Mouse (Mus musculus) 3T3-L1 (cell line): Measurements from ENCODE around the gene Garnl3.

ENCODE experiments used
- DNase-seq: peaks from one replicate; pipeline ENCODE4 v3.0.0-alpha.2; 2015; ENCODE audit warnings: low read depth, low spot score

The Garnl3 gene

DNA sequence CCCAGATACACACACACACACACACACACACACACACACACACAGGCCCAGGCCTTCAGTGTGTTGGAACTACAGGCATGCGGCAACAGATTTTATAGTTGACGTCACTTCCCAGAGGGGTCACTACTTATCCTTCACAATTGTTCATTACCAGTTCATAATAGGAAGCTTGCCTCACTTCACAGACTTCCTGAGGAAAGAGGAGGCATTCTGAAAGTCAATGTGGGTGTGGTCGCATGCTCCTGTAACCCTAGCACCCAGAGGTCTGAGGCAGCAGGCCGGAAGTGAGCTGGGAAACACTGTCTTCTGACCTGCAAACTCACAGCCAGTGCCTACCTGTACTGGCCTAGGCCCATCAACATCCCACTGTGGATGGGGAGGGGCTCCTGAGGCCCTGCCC lies 106.4 kb downstream of the Garnl3 start:
- no peak for DNase-seq

GRCm38 (mm10) chr2:33024564-33024963 lies 106.9 kb downstream of the Garnl3 start:
- DNase-seq: no peak

- no peak for DNase-seq
Observed at GRCm38 (mm10) chr2:33022846-33023245, 108.6 kb downstream of the Garnl3 start.

DNA sequence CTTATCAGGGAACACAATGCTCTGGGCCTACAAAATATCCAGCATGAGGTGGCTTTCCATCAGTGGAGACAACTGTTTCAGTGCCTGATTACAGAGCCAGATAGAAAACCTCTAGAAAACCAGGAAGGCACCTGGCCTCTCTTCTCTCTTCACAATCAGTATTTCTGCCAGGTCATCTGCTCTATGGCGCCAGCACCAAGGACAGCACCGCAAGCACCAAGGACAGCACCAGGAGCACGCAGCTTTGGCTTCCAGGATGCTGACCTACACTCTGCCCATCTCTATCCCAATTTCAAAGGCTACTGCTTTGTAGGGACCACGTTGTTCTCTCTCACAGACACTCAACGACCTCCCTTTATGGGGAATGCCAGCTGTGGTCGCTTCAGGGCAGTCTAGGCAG lies 113.4 kb downstream of the Garnl3 start:
- DNase-seq: peak; percentile 71

GRCm38 (mm10) chr2:33017191-33017590 lies 114.3 kb downstream of the Garnl3 start:
- DNase-seq: no peak

DNA sequence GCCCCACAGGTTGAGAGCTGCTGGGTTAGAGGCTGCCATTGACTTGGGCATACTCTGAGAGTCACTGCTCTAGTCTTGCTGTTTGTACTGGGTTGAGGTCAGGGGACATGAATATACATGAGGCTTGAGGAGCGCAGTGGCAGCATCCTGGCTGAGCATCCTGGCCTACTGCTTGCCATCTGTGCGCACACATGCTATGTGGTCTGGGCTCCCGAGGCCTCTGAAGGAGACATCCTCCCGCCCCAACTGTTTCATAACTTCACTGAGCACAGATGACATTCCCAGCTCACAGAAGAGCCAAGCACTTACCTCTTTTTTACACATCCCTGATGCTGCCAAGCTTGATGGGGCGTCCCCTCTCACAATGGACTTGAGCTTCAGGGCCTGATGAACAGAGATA lies 116.6 kb downstream of the Garnl3 start:
- DNase-seq: no peak

GRCm38 (mm10) chr2:33009055-33009454 lies 122.4 kb downstream of the Garnl3 start:
- peak; percentile 16 for DNase-seq

- DNase-seq: no peak
Observed at GRCm38 (mm10) chr2:33005041-33005440, 126.4 kb downstream of the Garnl3 start.

DNA sequence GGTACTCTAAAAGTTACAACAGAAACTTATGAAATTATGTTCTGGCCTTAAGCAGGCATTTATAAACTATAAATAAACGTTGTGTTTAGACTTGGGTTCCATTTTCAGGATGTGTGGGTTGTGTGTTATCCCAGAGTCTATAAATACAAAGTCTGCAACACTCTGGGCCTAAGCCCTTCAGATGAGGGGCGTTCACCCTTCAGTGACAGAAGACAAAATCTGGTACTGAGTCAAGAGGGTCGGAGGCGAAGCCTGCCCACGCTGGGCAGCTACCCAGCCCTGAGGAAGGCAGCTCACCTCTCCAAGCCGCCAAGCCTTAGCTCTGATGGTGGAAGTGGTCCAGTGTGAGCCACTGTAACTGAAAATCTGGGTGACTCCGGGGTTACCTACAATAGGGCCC lies 129.3 kb downstream of the Garnl3 start:
- DNase-seq: no peak

DNA sequence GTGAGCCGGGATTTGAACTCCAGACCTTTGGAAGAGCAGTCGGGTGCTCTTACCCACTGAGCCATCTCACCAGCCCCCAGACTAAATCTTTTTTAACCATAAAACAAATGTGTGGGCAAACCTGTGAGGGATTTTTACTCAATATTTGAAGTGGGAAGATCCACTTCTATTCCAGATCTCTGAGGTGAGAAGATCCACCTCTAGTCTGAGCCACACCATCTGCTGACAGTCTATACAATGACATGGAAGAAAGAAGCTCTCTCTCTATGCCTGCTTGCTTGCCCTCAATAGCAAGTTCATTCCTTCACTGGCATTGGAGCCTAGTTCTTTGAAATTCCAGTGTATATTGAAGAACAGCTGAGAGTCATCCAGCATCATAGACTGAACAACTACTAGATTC lies 131.7 kb downstream of the Garnl3 start:
- DNase-seq: no peak

DNA sequence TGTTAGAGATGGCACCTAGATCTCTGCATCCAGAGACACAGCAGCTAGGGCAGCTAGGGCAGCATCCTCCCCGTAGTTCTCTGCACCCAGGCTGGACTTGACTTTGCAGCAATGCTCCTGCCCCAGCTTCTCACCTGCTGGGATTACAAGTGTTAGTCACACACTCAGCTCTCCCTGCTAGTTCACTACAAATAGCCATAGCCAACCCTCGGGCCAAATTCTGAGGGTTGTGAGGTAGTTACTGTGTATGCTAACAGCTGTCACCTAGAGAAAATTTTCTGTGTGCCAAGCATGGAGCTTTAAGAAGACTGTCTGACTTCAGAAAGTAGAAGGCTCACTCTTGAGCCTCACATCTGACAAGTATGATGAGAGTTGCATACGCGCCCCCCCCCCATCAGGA lies 133.7 kb downstream of the Garnl3 start:
- DNase-seq: no peak

- DNase-seq: no peak
Observed at GRCm38 (mm10) chr2:32997081-32997480, 134.4 kb downstream of the Garnl3 start.

DNA sequence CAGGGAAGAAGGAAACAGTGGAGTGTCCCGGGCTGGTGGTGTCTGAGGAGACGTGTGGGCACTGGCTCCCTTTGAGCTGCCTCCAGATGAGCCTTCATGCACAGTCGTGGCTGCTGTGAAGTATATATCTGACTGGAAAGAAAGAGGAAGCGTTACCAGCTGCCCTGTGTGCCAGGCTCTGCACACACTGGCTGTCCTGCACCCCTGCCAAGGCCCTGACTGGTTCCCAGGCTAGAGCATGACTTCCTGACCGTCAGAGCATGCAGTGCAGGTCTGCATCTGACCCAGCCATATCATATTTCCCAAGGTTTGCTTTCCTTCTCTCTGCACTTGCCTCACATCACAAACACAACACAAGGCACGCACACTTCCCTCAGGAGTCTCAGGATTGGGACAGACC lies 139.3 kb downstream of the Garnl3 start:
- no peak for DNase-seq

DNA sequence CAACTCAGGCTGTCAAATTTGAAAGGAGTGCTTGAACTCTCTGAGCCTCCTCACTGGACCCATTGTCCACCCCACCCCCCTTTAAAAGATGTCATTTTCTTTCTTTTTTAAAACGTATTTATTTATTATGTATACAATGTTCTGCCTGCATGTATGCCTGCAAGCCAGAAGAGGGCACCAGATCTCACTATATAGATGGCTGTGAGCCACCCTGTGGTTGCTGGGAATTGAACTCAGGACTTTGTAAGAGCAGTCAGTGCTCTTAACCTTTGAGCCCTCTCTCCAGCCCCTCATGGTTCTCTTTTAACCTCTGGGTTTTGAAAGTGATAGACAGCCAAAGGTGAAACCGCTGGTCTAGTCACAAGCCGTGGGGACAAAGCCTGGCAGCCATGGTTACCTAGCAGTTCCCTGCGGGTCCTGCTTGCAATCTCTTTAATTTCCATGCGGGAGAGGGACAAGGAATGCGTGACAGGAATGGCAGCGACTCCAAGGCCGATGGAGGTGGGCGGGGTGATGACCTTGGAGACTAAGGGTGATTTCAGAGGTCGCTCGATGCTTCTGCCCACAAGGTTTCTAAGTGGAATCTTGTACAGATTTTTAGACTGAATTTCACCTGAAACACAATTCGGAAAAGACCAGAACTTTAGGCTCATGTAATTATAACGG lies 141.2 kb downstream of the Garnl3 start:
- DNase-seq: peak; percentile 60

- DNase-seq: no peak
Observed at GRCm38 (mm10) chr2:32989376-32989775, 142.1 kb downstream of the Garnl3 start.

DNA sequence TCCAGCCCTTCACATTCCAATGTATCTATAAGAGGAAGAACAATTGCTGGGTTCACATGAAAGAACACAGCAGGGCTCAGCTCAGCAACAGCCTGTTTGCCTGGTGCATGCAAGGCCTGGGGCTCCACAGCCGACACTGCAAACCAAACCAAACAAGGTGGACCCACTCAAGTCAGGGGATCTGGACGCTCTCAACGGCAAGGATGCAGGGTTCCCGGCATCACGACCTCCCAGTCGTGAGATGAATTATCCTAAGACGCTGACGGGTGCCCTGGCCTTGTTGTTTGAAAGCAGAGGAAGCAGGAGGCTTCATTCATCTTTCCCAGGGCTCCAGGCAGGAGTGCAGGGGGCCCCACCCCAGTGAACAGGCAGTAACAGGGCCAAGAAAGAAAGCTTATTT lies 145.6 kb downstream of the Garnl3 start:
- DNase-seq: no peak

- DNase-seq: peak; percentile 39
Observed at GRCm38 (mm10) chr2:32983617-32984016, 147.8 kb downstream of the Garnl3 start.

GRCm38 (mm10) chr2:32982700-32983099 lies 148.8 kb downstream of the Garnl3 start:
- DNase-seq: no peak

DNA sequence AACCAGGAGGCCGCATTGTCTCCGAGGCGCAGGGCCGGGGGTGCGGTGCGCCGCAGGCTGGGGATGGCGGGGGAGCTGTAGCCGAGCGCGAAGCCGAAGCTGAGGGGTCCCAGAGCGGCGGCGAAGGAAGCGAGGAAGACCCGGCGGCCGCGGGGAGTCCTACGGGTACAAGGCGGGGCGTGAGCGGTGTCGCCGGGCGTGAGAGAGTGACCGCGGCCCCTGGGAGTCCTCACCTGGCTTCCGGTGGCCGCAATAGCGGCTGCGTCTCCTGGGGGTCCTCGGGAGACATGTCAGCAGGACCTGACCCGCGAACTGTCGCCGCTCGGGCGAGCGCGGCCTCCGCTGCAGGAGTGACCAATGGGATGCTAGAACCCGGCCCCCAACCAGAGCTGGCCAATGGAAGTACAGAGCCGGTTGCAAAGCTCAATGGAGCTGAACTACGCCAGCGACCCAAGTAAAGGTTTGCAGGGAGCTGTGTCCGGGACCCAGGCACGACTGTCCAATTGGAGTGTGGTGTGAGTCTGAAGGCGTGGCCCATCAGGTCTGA lies 149.7 kb downstream of the Garnl3 start, which contains the start of gene Slc2a8:
Gene Slc2a8, minus strand, starts transcription at position 359 of the 547 bp plus-strand sequence.
- peak; percentile 98 for DNase-seq

GRCm38 (mm10) chr2:32981281-32981680 lies 150.2 kb downstream of the Garnl3 start:
- DNase-seq: no peak

DNA sequence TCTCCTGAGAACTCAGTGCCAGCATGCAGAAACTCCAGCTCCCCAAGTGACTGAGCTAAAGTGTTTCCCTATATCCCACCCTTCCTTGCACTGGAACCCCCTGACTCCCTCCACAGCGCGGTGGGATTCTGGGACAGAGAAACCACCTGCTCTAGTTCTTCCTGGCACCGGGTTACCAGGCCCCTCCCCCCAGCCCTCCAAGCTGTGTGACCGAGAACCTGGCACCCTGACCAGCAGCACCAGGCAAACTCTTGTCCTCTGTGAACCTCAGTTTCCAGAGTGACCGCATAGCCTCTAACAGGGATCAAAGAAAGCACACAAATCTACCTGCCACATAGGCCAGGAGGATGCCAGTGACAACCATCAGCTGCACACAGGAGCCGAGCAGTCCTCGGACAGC lies 151.8 kb downstream of the Garnl3 start:
- DNase-seq: no peak

- no peak for DNase-seq
Observed at GRCm38 (mm10) chr2:32978675-32979074, 152.8 kb downstream of the Garnl3 start.

GRCm38 (mm10) chr2:32977114-32977513 lies 154.3 kb downstream of the Garnl3 start:
- DNase-seq: no peak

DNA sequence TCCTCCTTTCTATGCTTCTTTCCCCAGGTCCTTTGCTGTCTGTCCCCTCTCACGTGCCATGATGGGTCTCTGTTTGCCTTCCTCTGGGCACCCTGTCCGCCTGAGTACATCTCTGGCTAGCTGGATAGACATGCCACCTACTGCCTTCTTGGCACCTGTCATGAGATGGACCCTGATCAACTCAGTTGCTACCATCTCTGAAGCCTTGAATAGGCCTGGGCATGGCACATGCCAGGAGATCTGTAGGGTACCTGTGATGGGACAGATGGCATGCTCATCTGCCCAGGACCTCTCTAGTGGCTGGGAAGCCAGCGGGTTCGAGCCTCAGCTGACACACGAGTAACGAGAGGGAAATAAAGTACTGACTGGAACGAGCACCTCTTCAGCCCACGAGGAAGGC lies 157.2 kb downstream of the Garnl3 start:
- no peak for DNase-seq
